Mouse (Mus musculus) frontal cortex, adult 2 months (tissue): Measurements from ENCODE around the gene Gm42417. TPM values are rescaled to one million over a fixed set of nuclear protein-coding genes. Genes with fewer than 3 reads are reported as not detected.

Source experiments
- polyA plus RNA-seq: library from polyadenylated mRNA; depleted of rRNA; stranded (reverse); fragments of >200 nt; gene quantifications from 2 replicates; pipeline ENCODE4 v1.2.3, GENCODE M21; 2012; rRNA removed

Gm42417 gene
- polyA plus RNA-seq, 1 experiment, result not detected

Other genes with a start within 250 kb of the Gm42417 start
- gene Arid5a, start 231.7 kb downstream of the Gm42417 start, polyA plus RNA-seq, result 9.0 and 11.2 TPM in 2 replicates
- 65.5 and 65.8 TPM in 2 replicates for gene Kansl3, start 170.2 kb downstream of the Gm42417 start, polyA plus RNA-seq
- 0.29 and 0.36 TPM in 2 replicates for gene Fer1l5, start 167.1 kb downstream of the Gm42417 start, polyA plus RNA-seq
- gene Lman2l, start 94.2 kb downstream of the Gm42417 start, polyA plus RNA-seq, result 39.1 and 39.6 TPM in 2 replicates
- gene Cnnm4, start 67.8 kb downstream of the Gm42417 start, polyA plus RNA-seq, result 7.9 and 8.6 TPM in 2 replicates
- gene Cnnm3, start 27.6 kb downstream of the Gm42417 start, polyA plus RNA-seq, result 26.6 and 27.1 TPM in 2 replicates
- 9.5 and 11.5 TPM in 2 replicates for gene Ankrd23, start 2.5 kb downstream of the Gm42417 start, polyA plus RNA-seq
- 16.2 and 17.7 TPM in 2 replicates for gene Ankrd39, start 8.0 kb upstream of the Gm42417 start, polyA plus RNA-seq
- gene Sema4c, start 18.9 kb upstream of the Gm42417 start, polyA plus RNA-seq, result 12.3 and 12.7 TPM in 2 replicates
- 0.58 and 1.4 TPM in 2 replicates for gene Fam178b, start 143.8 kb upstream of the Gm42417 start, polyA plus RNA-seq
- gene Cox5b, start 152.0 kb upstream of the Gm42417 start, polyA plus RNA-seq, result 636 and 685 TPM in 2 replicates
- gene 4933424G06Rik, start 170.7 kb upstream of the Gm42417 start, polyA plus RNA-seq, result 0.10 and 0.46 TPM in 2 replicates
- gene Actr1b, start 175.0 kb upstream of the Gm42417 start, polyA plus RNA-seq, result 362 and 413 TPM in 2 replicates
- 2.5 and 3.7 TPM in 2 replicates for gene Zap70, start 222.4 kb upstream of the Gm42417 start, polyA plus RNA-seq